Mouse (Mus musculus) embryonic stem cell, embryonic (primary cell): ENCODE data around the gene Iscu.

Experiments used
- CTCF ChIA-PET, 4 experiments: fragments of 300-600 bp in 2 of 4; fragments of 350-600 bp in 2 of 4; sonication (Branson Sonifier 250); formaldehyde crosslinking; loops; one replicate each; lab custom pipeline; 2022; ENCODE audit warnings: inconsistent platforms in 2 of 4; lab: Charles Lee
- POLR2A ChIA-PET, 4 experiments: fragments of 300-600 bp in 2 of 4; fragments of 350-600 bp in 2 of 4; sonication (Branson Sonifier 250); formaldehyde crosslinking; loops; one replicate each; lab custom pipeline; 2022; ENCODE audit warnings: antibody characterized with exemption in 4 of 4, inconsistent platforms in 1 of 4; lab: Charles Lee

Gene Iscu

DNA sequence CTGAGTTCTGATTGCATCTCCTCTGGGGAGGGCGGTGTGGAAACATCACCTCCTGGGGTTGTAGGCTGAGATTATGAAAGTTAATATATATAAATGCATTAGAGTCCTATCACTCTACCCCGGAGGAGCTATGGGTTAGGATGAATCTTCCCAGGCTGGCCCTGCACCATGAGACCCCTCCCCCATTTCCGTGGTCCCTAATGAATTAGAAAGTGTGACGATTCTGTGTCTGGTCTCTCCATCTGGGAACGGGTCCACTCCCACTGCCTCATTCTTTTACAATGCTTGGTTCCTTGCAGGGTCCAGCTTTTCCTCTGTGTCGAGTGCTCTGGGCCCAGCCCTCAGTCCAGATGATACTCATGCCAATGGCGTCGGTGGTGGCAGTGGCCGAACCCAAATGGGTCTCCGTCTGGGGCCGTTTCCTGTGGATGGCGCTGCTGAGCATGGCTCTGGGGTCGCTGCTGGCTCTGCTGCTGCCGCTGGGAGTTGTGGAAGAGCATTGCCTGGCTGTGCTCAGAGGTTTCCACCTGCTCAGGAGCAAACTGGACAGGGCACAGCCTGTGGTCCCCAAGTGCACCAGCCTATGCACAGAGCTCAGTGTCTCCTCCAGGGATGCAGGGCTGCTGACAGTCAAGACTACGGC lies 35.9 kb upstream of the Iscu start:
- CTCF ChIA-PET = interaction anchor here in 3 of 4 experiments (0.5 to 2.9 kb wide), 11 partner anchors 11 to 361 kb away, joined by 3 to 18 read pairs (median 6); partner anchors contain the start of gene 1700069L16Rik (in 1 of the 3)
- POLR2A ChIA-PET = interaction anchor here in 3 of 4 experiments (0.6 to 3.4 kb wide), 19 partner anchors 10 to 404 kb away, joined by 3 to 27 read pairs (median 4); partner anchors contain the start of genes Iscu (in 1 of the 3) and Sart3 (in 1 of the 3)

GRCm38 (mm10) chr5:113737607-113738237 lies 34.8 kb upstream of the Iscu start:
- ChIA-PET POLR2A (interaction anchor here in 2 of 4 experiments (0.7 to 3.4 kb wide), 8 partner anchors 9 to 495 kb away, joined by 3 to 27 read pairs (median 4); partner anchors contain the start of genes Iscu (in 1 of the 2) and Sart3 (in 1 of the 2)), CTCF (interaction anchor here in 3 of 4 experiments (0.6 to 0.9 kb wide), 3 partner anchors 74 to 216 kb away, joined by 3 read pairs; no protein-coding TSS in a partner anchor)

DNA sequence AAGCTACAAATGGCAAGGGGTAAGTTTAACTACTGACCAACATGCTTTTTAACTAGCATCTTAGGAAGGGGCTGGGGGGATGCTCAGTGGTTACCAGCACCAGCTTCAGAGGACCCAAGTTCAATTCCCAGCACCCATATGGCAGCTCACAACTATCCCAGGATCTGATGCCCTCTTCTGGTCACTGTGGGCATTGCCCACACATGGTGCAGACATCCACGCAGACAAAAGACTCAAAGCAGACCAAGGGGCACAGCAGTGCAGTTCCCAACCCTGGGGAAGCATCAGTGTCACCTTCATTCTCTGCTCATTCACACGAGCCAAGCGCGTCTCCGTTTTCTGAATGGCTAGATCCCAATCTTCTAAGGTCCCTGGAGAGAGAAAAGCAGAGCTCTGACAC lies 24.9 kb upstream of the Iscu start:
- CTCF ChIA-PET = interaction anchor here (0.6 to 1.9 kb wide), 22 partner anchors 11 to 434 kb away, joined by 3 to 8 read pairs (median 3); partner anchors contain the start of gene Ficd (in 1 of the 4)

DNA sequence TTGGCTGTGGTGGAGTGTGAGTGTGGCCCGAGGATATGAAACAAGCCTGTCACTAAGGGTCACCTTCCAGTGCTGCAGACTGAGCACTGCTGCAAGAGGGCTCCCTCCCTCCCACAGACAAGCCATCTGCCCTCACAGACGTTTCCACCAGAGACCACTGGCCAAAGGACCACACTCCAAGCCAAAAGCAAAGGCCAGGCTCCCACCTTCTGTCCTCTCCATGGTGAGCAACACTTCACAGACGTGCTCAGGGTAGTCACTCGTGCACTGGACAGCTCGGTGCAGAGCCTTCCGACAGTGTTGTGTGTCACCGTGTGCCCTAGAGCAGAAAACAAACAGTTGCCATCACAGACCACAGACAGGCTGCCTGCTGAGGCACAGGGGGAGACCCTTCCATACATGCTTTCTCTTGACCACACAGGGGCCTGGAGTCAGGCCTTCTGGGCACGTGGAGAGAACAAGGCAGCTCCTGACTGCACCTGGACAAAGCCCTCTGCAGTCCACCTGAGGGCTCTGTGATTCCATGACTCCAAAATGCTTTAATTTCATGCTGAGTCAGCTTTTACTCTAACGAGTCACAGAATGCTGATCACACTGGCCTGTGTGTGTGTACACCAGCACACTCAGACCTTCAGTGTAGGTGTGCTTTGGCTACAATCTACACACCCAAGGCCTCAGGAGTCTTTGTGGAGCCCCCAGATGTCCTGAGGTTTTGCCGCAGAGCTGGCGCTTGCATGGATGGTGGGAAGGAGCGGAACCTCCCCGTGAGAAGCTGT lies 23.8 kb upstream of the Iscu start:
- CTCF ChIA-PET = interaction anchor here in 3 of 4 experiments (0.7 to 1.6 kb wide), 6 partner anchors 18 to 435 kb away, joined by 3 to 4 read pairs (median 3); no protein-coding TSS in a partner anchor

More for the DNA sequence above, 24.9 kb upstream of the Iscu start:
- POLR2A ChIA-PET = interaction anchor here in 3 of 4 experiments (0.6 to 3.8 kb wide), 12 partner anchors 8 to 434 kb away, joined by 3 to 27 read pairs (median 3); partner anchors contain the start of genes Ficd (in 2 of the 3) and Iscu (in 1 of the 3)

DNA sequence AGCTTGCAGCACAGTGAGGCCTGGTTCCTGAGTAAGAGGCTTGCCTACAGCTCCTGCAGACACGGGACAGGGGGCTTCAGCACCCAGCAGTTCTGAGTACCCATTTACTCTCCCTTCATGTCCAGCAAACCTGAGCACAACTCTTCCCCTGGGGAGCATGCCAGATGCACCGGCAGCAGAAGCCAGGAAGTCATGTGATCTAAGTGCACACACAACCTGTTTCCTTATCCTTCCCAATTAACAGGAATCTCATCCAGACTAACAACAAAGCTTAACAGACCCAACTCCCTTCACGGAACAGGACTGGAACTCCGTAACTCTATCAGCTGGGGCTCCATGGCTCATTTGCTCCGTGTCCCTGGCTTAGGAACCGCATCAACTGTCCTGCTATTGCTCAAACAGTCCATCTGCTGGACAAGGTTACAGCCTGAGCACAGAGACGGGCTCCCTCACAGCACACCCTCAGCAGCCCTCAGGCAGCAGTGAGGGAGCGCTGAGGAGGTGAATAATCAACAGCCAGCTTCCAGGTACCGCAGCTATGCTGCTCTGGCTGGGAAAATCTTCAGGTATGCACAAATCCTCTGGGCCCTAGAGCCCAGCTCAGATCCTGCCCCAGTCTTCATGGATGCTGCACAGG lies 20.9 kb upstream of the Iscu start:
- ChIA-PET POLR2A (interaction anchor here in 2 of 4 experiments (0.9 to 2.7 kb wide), 8 partner anchors 9 to 165 kb away, joined by 3 to 7 read pairs (median 4); partner anchors contain the start of gene Ficd (in 1 of the 2)), CTCF (interaction anchor here in 3 of 4 experiments (0.6 to 1.4 kb wide), 5 partner anchors 22 to 390 kb away, joined by 3 to 6 read pairs (median 4); partner anchors contain the start of gene 1700069L16Rik (in 1 of the 3))

More for the DNA sequence above, 23.8 kb upstream of the Iscu start:
- POLR2A ChIA-PET = interaction anchor here (0.5 to 3.8 kb wide), 13 partner anchors 9 to 441 kb away, joined by 3 to 27 read pairs (median 3); partner anchors contain the start of genes Sart3 (in 2 of the 4), Ficd (in 1 of the 4) and Iscu (in 1 of the 4)

DNA sequence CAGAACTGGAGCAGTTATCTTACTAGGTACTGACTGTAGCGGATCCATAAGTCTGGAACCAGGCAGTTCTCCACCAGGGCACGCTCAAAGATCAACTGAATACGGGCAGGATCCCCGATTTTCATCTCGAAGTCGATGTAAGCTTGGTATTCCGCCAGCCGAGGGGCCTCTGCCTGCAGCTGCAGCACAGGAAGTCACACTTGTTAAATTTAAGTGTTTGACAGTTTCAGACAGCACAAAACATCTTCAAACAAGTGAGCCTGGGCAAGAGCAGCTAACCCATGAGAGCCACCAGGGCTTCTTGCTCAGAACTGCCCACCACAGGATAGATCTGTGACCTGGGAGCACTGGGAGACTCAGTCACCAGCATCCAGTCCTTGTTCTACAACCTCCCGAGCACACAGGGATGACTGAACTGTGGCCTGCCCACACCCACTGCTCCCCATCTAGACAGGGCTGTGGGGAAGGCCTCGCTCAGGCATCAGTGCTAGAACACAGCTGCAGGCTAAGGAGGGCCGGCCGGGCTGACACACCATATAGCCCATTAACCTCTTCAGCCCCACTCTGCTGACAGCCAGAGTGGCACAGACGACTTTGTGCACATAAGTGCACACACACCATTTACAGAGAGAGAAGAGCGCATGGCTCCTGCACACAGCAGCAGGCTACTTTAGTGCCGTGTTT lies 17.1 kb upstream of the Iscu start:
- ChIA-PET CTCF (interaction anchor here in 1 of 4 experiments (0.7 kb wide), 1 partner anchor 375 kb away, joined by 3 read pairs; no protein-coding TSS in a partner anchor), POLR2A (interaction anchor here in 2 of 4 experiments (0.7 to 2.4 kb wide), 7 partner anchors 8 to 190 kb away, joined by 3 to 11 read pairs (median 3); partner anchors contain the start of genes Iscu (in 1 of the 2) and Sart3 (in 1 of the 2))

DNA sequence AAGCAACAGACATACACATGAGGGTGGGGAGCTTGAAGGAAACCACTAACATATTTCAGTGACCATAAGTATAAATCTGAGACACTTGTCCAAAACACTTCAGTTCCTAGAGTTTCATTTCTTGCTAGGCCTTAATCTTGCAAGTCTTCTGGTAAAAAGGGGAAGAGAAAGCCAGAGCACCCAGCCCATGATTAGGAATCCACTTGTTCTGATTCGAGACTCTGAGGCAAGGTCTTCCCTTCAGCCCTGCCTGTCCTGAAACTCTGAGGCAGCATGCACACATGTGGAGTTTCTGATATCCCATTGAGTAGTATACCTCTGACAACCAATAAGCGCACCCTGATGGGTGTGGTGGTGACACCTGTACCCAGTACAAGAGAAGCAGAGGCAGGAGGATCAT lies 11.0 kb upstream of the Iscu start:
- POLR2A ChIA-PET = interaction anchor here in 2 of 4 experiments (1.3 to 3.4 kb wide), 3 partner anchors 10 to 12 kb away, joined by 3 to 30 read pairs (median 6); partner anchors contain the start of genes Iscu (in 1 of the 2) and Sart3 (in 1 of the 2)

GRCm38 (mm10) chr5:113764426-113764825 lies 8.1 kb upstream of the Iscu start:
- ChIA-PET CTCF (interaction anchor here in 3 of 4 experiments (0.6 to 2.9 kb wide), 9 partner anchors 9 to 590 kb away, joined by 3 to 10 read pairs (median 4); partner anchors contain the start of genes 1700069L16Rik (in 1 of the 3), Iscu (in 1 of the 3) and Sart3 (in 1 of the 3)), POLR2A (interaction anchor here in 3 of 4 experiments (0.5 to 3.4 kb wide), 17 partner anchors 8 to 441 kb away, joined by 3 to 30 read pairs (median 4); partner anchors contain the start of genes Iscu (in 2 of the 3), Sart3 (in 2 of the 3), Ficd (in 1 of the 3) and Tmem119 (in 1 of the 3))

More for the DNA sequence above, 11.0 kb upstream of the Iscu start:
- CTCF ChIA-PET = interaction anchor here in 2 of 4 experiments (1.0 to 2.9 kb wide), 4 partner anchors 12 to 26 kb away, joined by 3 to 10 read pairs (median 4); partner anchors contain the start of genes Ficd (in 1 of the 2), Iscu (in 1 of the 2) and Sart3 (in 1 of the 2)

- POLR2A ChIA-PET = interaction anchor here in 1 of 4 experiments (0.9 to 1.6 kb wide), 4 partner anchors 16 to 28 kb away, joined by 3 to 5 read pairs (median 4); no protein-coding TSS in a partner anchor
- CTCF ChIA-PET = interaction anchor here in 1 of 4 experiments (0.6 kb wide), 1 partner anchor 592 kb away, joined by 3 read pairs; no protein-coding TSS in a partner anchor
Observed at GRCm38 (mm10) chr5:113765641-113766526, 6.7 kb upstream of the Iscu start.

DNA sequence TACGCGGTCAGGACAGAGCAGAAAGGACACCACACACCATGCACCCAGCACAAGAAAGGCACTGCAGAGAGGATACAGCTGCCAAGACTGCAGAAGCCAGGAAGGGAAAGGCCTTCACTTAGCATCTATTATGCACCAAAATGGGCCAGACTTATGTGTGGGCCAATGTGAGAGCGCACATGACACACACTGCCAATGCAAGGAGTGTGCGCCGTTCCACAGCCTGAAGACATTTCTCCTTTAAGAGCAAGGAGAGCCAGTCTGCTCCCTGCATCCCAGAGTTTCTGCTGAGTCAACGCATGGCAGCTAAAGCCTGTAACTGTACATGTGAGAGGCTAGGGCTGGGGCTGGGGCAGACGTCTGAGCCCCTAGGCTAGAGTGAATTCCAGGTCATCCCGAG lies 3.7 kb upstream of the Iscu start:
- POLR2A ChIA-PET = interaction anchor here in 2 of 4 experiments (0.8 to 1.6 kb wide), 3 partner anchors 30 to 348 kb away, joined by 3 read pairs; no protein-coding TSS in a partner anchor
- CTCF ChIA-PET = interaction anchor here in 1 of 4 experiments (0.6 kb wide), 1 partner anchor 297 kb away, joined by 6 read pairs; no protein-coding TSS in a partner anchor

DNA sequence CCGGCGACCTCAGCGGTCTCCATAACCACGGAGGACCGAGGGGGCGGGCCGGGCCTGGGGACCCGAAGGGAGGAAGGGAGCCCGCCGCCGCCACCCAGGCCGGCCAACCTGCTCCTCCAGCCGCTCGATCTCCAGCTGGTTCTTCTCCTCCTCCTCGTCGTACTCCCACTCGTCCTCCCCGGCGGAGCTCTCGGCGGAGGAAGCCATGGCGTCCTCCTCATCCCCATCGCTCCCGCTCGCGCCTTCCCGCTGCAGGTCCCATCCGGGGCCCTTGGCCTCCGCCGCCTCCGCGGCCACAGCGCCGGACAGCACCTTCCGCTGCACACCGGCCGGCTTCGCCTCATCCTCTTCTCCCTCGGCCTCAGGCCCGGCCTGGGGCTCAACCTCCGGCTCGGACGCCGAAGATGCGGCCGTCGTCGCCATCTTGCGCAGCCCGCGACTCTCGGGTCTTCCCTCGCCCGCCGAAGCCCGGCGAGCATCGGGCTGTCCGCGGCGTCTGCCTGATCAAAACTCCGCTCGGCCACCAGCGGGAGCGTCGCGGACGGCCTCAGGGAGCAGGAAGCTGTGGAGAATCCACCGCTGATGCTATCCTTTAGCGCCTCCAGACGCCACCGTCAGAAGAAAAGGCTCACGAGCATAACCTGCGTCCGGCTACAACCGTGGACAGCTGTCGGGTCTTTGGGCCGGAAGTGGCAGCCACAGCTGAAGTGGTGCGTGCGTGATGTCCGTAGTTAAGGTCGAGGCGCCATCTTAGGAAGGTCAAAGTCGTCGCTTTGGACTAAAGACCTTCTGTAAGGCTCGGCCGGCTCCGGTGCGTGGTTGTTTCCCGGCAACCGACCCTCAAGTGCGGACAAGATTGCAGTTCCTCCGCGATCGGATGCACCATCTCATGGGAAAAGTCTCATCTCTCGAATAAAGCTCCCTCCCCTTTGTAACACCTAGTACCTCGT lies 1.1 kb upstream of the Iscu start:
- CTCF ChIA-PET = interaction anchor here (0.6 to 6.7 kb wide), 8 partner anchors 24 to 305 kb away, joined by 3 to 113 read pairs (median 9); partner anchors contain the start of gene 1700069L16Rik (in 1 of the 4)
- POLR2A ChIA-PET = interaction anchor here (0.6 to 4.7 kb wide), 42 partner anchors 8 to 825 kb away, joined by 3 to 37 read pairs (median 4); partner anchors contain the start of genes Ficd (in 2 of the 4), Coro1c (in 1 of the 4) and Tmem119 (in 1 of the 4)

GRCm38 (mm10) chr5:113772905-113773519 lies 464 bp downstream of the Iscu start:
- POLR2A ChIA-PET = interaction anchor here (0.5 to 4.7 kb wide), 74 partner anchors 9 to 546 kb away, joined by 3 to 37 read pairs (median 4); partner anchors contain the start of genes Ficd (in 2 of the 4), Coro1c (in 1 of the 4), Tmem119 (in 1 of the 4) and Tmem211 (in 1 of the 4)
- CTCF ChIA-PET = interaction anchor here (0.5 to 6.7 kb wide), 68 partner anchors 9 to 1677 kb away, joined by 3 to 113 read pairs (median 4); partner anchors contain the start of genes Tmem119 (in 2 of the 4), Coro1c (in 1 of the 4), Tmem211 (in 1 of the 4) and Wscd2 (in 1 of the 4)
